Mouse (Mus musculus) adrenal gland, postnatal 14 days (tissue): ENCODE measurements at regions not wholly inside any gene's neighbourhood (a gene's known extent, or its start where the extent isn't known, plus 50 kb on each side); places are given as distances from the start of the nearest gene placed in this dataset.
A peak's percentile ranks its signal among the peaks of the same experiment; 100 is the strongest.

Source experiments
- DNase-seq: peaks from one replicate; pipeline ENCODE4 v3.0.0; 2021; ENCODE audit warnings: mixed read lengths

- DNase-seq = no peak
Measured at GRCm38 (mm10) chr13:107167856-107168598, 146.1 kb upstream of the Kif2a start.

GRCm38 (mm10) chr13:107151548-107151947 is 129.6 kb upstream of the Kif2a start:
- DNase-seq = no peak

DNA sequence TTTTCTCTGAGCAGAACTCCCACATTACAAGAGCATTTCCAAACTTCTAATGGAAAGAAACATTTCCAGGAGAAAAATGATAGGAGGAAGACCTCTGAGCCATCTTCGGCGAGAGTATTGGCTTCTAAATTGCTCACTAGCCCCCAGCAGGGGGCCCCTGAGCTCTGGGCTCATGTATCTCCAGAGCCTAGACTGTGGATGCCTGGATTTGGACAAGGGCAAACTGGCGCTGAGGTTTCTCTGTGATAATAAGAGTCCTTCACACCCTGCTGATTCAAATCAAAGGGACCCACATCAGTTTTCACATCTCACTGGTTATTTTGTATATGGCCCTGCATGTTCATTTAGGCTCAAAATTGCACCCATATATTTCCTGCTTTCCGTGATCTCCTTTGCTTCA is 119.3 kb upstream of the Kif2a start:
- DNase-seq = no peak

- DNase-seq = no peak
Measured at GRCm38 (mm10) chr13:107134125-107134524, 112.2 kb upstream of the Kif2a start.

- DNase-seq = no peak
Measured at GRCm38 (mm10) chr13:107126636-107127035, 104.7 kb upstream of the Kif2a start.

- DNase-seq = no peak
Measured at GRCm38 (mm10) chr13:107124130-107124668, 102.3 kb upstream of the Kif2a start.

GRCm38 (mm10) chr13:107113949-107114690 is 92.2 kb upstream of the Kif2a start:
- peak; percentile 84 for DNase-seq

DNA sequence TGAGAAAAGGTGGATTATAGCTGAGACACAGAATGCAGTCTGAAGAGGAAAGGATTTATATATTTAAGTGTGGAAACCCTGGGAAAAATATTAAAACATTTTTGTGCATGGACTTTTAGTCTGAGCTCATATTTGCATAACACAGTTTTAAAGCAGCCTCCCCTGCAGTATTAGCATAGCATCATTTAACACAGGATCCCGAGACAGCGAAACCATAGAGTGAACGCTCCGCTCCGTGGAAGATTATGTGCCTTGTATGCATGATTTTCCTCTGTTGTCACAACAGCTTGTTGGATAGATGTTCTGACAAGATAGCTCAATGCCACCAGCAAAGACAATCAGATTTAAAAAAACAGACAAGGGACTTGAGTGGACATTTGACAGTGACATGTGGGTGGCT is 86.1 kb upstream of the Kif2a start:
- DNase-seq = no peak

DNA sequence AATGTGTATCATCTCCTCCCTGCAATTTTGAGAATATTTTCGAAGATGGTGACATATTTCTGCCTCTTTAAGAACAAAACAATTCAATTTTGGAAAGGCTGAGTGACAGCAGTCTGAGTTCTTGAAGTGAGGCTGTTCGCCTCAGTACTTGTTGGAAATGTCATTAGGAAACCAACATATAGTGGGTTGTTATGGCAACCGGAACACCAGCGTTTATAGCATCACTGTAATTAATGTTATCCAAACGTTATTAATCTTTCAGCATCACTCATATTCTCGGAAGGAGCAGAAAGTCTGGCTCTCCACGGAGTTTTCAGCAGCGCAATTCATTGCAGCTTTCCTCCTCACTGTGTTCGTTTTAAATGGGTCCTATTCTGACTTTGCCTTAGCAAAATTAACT is 85.6 kb upstream of the Kif2a start:
- no peak for DNase-seq

DNA sequence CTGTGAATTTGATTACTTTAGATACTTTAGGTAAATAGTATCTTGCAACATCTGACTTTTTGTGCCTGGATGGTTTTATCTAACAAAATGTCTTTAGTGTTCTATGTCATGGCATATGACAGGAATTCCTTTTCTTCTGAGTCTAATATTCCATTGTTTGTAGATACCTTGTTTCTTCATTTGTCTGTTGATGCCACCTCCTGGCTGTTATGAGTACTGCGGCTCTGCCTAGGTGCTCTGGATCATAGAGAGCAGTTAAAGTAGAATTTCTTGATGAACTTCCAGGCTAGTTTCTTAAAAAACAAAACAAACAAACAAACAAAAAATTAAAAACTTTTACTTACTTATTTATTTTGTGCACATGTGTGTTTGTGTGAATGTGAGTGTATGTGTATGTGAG is 83.6 kb upstream of the Kif2a start:
- DNase-seq = peak; percentile 60

DNA sequence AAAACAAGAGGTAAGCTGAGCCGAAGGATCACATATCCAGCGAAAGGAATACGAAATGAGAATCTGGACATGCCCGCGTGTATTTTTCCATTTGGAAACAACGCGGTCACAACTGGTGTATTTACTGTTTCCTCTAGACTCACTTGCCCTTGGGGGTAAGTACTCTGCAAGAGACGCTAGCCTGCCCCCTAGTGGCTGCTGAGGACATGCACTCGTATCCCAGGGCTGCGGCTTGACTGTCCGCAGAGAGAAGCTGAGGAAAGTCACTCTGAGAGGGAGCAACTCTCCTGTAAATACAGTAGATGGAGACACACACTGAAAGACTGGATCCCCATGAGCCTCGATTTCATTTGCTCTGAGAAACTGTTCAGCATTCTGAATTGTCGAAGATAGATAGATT is 79.7 kb upstream of the Kif2a start:
- DNase-seq = peak; percentile 94

DNA sequence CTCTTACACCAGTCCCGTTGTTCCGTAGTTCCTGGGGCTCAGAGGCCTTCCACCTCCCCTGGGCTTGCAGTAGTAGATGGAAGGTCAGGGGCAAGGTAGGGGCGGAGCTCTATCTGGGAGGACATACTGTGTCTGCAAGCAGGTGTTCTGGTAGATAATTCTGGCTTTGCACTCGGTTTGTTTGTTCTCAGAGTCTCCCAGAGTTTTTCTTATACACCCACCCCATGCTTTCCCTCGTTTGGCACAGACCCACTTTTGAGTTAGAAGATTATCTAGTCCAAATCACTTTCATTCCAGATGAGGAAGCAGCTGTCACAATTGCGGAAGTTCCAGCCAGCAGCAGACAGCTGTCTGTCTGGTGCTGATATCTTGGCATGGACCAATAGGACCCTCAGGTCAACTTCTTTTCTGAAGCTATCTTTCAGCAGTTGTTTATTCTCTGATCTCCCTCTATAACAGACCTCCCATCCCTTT is 79.0 kb upstream of the Kif2a start:
- peak; percentile 11 for DNase-seq

DNA sequence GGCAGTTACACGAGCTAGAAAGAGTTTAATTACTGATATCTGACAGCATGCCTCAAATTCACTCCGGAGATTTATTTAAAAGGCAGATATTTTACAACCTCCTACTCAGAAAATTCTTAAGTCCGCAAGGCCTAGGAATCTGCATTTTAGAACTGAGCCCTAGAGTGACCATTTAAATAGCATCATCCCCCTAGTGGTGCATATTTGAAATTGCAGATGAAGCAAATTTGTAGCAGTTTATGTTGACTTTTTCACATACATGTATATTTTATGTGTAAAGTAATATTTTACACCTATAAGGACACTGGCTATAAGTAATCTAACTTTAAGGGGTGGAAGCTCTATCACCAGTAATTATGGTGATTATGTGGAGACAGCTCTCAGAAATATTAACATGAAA is 78.2 kb upstream of the Kif2a start:
- no peak for DNase-seq

- no peak for DNase-seq
Measured at GRCm38 (mm10) chr13:107097005-107097404, 75.1 kb upstream of the Kif2a start.

GRCm38 (mm10) chr13:107094976-107095716 is 73.2 kb upstream of the Kif2a start:
- DNase-seq = no peak

DNA sequence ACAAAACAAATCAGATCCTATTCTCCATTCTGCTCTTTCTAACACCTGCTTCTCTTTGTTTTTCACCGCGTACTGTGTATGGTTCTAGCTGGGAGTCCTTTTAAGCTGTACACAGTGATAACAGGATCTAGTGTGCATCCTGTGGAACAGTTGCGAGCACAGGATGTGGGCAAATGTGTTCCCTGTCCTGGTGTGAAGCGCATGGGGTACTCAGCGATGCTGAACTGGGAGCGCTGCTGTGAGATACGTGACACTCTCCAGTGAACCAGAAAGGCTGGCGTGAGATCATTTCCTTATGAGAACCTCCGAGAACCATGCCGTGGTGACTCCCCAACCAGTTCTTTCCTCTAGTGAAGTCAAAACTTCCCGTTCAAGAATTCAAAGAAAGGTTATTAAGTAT is 72.6 kb upstream of the Kif2a start:
- peak; percentile 14 for DNase-seq

- no peak for DNase-seq
Measured at GRCm38 (mm10) chr13:107093683-107094082, 71.8 kb upstream of the Kif2a start.

DNA sequence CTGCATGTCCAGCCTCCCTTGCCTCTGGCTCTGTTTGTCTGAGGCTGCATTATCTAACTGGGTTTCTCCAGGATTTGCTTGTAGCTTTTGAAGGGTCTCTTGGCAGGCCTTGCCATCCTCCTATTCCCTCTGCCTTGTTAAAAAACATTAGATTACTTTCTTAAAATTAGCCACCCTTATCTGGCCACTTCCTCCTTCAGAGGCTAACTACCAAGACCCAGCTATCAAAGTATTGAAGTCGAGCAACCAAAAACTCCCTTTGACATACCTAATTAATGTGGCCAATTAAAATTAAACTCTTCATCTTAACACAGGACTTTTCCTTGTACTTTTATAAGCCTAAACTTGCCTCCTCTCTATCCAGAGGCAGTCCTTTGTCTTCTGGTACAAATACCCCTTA is 66.3 kb upstream of the Kif2a start:
- no peak for DNase-seq

DNA sequence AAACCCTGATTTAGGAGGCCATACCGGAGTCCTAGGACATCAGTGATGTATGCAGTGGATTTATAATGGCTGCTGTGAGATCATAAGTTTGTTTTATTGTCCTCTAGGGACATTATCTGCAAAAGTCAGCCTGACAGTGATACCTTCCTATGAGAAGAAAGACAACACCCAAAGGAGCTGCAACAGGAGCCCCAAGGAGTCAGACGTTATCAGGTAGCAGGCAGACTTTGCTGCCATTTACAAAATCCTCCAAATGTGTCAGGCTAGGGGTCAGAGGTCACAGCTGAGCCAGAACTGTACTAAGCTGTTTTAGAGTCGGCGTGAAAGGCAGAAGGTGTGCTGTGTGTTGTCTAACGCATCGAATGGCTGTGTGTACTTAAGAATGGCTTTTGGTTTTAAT is 65.4 kb upstream of the Kif2a start:
- no peak for DNase-seq

DNA sequence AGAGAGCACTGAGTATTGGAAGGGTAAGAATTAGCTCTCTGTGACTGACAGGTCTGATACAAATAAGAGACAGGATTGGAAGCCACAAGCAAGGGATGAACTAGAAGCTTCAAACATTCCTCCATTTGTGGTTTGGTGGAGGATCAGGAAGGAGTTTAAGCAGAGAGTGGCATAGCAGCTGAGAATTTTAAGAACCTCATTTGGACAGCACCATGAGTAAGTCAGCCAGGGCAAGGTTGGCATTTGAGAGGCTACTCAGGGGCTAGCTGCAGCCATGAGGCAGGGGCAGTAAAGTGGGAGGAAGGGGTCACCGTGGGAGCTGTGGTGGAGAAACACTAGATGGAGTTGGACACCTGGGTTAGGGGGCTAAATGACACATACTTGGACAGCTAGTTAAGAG is 56.2 kb upstream of the Kif2a start:
- no peak for DNase-seq

- DNase-seq = no peak
Measured at GRCm38 (mm10) chr13:107074917-107075316, 53.0 kb upstream of the Kif2a start.

DNA sequence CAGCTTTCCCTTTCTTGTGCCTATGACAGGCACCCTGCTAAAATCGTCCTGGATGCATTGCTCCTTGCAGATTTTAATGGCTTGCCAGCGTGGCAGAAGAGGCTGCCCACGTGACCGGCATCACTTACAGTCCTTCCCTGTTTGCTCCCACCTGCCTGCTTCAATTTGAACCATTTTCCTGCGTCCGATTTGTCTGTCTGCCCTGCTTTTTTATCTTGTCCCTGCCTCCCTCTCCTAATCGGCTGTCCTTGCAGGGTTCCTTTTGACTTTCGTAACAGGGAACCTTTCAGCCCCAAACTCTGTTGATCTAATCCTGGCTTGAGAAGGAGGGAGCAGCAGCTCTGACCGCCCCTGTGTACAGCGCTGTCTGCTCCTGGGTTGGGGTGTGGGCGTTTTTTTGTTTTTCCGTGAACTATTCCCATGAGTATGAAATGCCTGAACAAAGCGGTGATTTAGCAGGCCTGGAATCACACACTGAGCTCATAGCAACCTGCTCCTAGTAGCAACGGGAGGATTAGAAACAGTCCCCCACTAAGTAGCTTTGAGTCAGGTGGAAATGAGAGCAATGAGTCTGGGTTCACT is 51.2 kb upstream of the Kif2a start:
- DNase-seq = peak; percentile 22
